Mouse (Mus musculus): ENCODE results near the gene Krtap29-1. TPM values are rescaled to one million over a fixed set of nuclear protein-coding genes. Genes with fewer than 3 reads are reported as not detected.

Krtap29-1 gene
- polyA plus RNA-seq, 1 experiment from 2014 or later, result not detected

DNA sequence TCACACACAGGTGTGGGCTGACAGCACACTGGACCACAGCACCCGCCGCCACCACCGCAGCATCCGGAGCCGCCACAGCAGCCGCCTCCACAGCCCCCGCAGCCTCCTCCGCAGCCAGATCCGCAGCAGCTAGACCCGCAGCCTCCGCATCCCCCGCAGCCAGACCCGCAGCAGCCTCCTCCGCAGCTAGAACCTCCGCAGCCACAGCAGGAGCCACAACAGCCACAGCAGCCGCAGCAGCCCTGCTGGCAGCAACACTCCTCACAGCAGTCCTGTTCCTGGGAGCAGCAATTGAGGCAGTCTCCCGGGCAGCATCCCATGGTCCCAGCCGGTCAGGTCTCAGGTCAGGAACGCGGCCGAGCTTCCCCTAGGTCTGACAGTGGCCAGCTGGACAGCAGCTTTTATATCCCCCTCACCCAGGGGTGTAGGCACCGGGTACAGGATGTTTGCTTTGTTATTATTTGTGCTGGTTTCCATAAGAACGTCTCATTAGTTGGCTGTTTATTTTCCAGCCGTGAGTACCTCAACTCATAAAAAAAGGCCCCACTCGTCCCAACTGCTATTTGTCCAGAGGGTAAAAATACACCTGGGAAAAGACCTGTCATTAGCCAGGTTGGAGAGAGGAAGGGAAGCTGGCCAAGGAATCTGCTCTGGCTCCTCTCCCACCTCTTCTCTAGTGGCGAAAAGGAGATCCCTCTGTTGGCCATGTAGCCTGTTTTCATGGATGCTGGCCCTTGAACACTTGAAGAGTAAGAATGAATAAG lies 14.9 kb upstream of the Krtap29-1 start, which contains the start of gene Krtap17-1:
Gene Krtap17-1, minus strand, starts transcription at position 375 of the 764 bp plus-strand sequence.
- H3K4me3 ChIP-seq (replicated peaks), result no peak within 1 kb of the TSS
- H3K4me2 ChIP-seq, result no peak within 1 kb of the TSS
- no peak within 1 kb of the TSS for H3K27ac ChIP-seq (replicated peaks)
- H3K36me3 ChIP-seq (replicated peaks), result no peaks in the 10 kb centered on the region
- H3K9me3 ChIP-seq (replicated peaks), result no peaks in the 10 kb centered on the region
- 20% methylated on average over 26 of the region's 26 CpGs for WGBS (ENCODE audit: insufficient replicate concordance)
- H3K4me1 ChIP-seq (replicated peaks), result no peaks in the 10 kb centered on the region
- H3K27me3 ChIP-seq, result peaks cover 20% of the 10 kb centered on the region; the same call in 1 of the 2 replicates
- ATAC-seq (ENCODE audit: insufficient read depth), result no peak
- H3K9ac ChIP-seq, result no peak within 1 kb of the TSS

DNA sequence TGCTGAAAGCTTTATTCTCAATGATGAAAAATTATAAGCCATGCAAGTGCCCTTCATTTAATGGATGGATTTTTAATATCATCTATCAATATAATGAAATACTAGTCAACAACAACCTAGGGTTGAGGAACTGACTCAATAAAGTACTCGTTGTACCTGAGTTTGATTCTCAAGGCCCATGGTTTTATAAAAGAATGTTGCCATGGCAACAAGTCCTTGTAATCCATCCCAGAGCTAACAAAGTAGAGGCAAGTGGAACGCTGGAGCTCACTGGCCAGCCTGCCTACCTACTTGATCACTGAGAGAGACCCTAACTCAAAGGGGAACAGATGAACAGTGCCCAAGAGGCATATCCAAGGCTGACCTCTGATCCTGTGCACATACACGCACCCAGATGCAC lies 11.7 kb upstream of the Krtap29-1 start:
- no peak overlapping the region for H3K4me2 ChIP-seq
- H3K9me3 ChIP-seq (replicated peaks), result no peaks in the 10 kb centered on the region
- ATAC-seq (ENCODE audit: insufficient read depth), result no peak
- no peak overlapping the region for H3K27ac ChIP-seq (replicated peaks)
- H3K36me3 ChIP-seq (replicated peaks), result no peaks in the 10 kb centered on the region
- H3K4me1 ChIP-seq (replicated peaks), result no peaks in the 10 kb centered on the region
- H3K9ac ChIP-seq, result no peak overlapping the region
- no peak overlapping the region for H3K4me3 ChIP-seq (replicated peaks)
- 58% methylated on average over 3 of the region's 3 CpGs for WGBS (ENCODE audit: insufficient replicate concordance)
- peaks cover 14% of the 10 kb centered on the region; the same call in 1 of the 2 replicates for H3K27me3 ChIP-seq

DNA sequence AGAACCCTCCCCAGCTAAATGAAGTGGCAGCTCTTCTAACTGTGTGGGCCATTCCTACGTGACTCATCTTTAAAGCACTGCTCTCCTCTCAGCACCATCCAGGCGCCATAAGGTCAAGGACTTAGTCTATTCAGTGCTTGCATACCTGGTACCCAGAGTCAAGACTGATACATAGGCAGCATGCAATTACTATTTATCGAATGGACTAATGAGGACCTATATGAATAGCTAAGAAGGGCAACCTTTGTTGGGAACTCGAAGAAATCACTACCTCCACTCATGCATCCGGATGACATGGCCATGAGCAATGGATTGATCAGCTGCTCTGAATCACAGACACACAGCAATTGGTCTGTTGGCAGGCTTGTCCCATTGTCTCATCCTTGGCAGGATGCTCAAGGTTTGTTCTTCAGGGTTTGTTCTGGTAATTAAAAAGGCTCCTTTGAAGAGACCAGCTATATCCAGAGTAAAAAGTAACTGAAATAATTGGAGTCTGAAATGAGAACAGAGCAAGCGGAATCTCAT lies 11.1 kb upstream of the Krtap29-1 start:
- no peak overlapping the region for H3K4me2 ChIP-seq
- WGBS (ENCODE audit: insufficient replicate concordance), result 55% methylated on average over 6 of the region's 6 CpGs
- H3K9ac ChIP-seq, result no peak overlapping the region
- peaks cover 14% of the 10 kb centered on the region; the same call in 1 of the 2 replicates for H3K27me3 ChIP-seq
- ATAC-seq (ENCODE audit: insufficient read depth), result no peak
- no peaks in the 10 kb centered on the region for H3K36me3 ChIP-seq (replicated peaks)
- H3K4me3 ChIP-seq (replicated peaks), result no peak overlapping the region
- no peaks in the 10 kb centered on the region for H3K4me1 ChIP-seq (replicated peaks)
- H3K27ac ChIP-seq (replicated peaks), result no peak overlapping the region
- no peaks in the 10 kb centered on the region for H3K9me3 ChIP-seq (replicated peaks)

DNA sequence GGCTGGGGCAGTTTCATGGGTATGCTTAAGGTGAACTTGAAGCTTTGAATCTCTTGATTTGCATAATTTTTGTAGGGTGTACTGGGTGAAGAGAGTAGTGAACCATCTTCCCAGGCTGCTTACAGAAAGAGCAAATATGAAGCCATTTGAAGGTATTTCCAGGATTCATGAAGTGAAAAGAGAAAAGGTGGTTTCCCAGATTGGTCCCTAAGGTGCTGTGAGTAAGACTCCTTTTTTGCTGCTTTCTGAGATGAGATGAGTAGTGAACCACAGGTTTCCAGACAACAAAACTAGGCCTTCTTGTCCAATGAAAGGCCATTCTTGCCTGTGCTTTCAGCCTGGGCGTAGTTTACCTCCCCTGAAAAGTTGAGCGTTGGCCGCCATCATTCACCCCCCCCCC lies 9.7 kb upstream of the Krtap29-1 start:
- Histone ChIP-seq H3K27me3 (peaks cover 5% of the 10 kb centered on the region; the same call in 1 of the 2 replicates), H3K4me1 (replicated peaks) (no peaks in the 10 kb centered on the region), H3K9ac (no peak overlapping the region), H3K4me2 (no peak overlapping the region), H3K36me3 (replicated peaks) (no peaks in the 10 kb centered on the region), H3K4me3 (replicated peaks) (no peak overlapping the region), H3K9me3 (replicated peaks) (no peaks in the 10 kb centered on the region), H3K27ac (replicated peaks) (no peak overlapping the region)
- 75% methylated on average over 3 of the region's 3 CpGs for WGBS (ENCODE audit: insufficient replicate concordance)
- ATAC-seq (ENCODE audit: insufficient read depth), result no peak

- ATAC-seq (ENCODE audit: insufficient read depth), result no peak
- WGBS (ENCODE audit: insufficient replicate concordance), result 73% methylated on average over 8 of the region's 8 CpGs
- no peaks in the 10 kb centered on the region for H3K36me3 ChIP-seq (replicated peaks)
- no peak within 1 kb of the TSS for H3K4me2 ChIP-seq
- H3K27ac ChIP-seq (replicated peaks), result no peak within 1 kb of the TSS
- no peaks in the 10 kb centered on the region for H3K4me1 ChIP-seq (replicated peaks)
- H3K27me3 ChIP-seq, result no peaks in the 10 kb centered on the region
- no peak within 1 kb of the TSS for H3K4me3 ChIP-seq (replicated peaks)
- no peak within 1 kb of the TSS for H3K9ac ChIP-seq
- H3K9me3 ChIP-seq (replicated peaks), result no peaks in the 10 kb centered on the region
Measured at GRCm38 (mm10) chr11:99986180-99986647, 7.4 kb upstream of the Krtap29-1 start, which contains the start of gene Krtap16-1. Gene Krtap16-1 (minus strand): TSS chr11:99986597.

GRCm38 (mm10) chr11:99985291-99986092 lies 6.6 kb upstream of the Krtap29-1 start:
- Histone ChIP-seq H3K9ac (no peak overlapping the region), H3K4me2 (no peak overlapping the region), H3K4me3 (replicated peaks) (no peak overlapping the region), H3K9me3 (replicated peaks) (no peaks in the 10 kb centered on the region), H3K27me3 (no peaks in the 10 kb centered on the region), H3K27ac (replicated peaks) (no peak overlapping the region), H3K36me3 (replicated peaks) (no peaks in the 10 kb centered on the region), H3K4me1 (replicated peaks) (no peaks in the 10 kb centered on the region)
- WGBS (ENCODE audit: insufficient replicate concordance), result 74% methylated on average over 20 of the region's 20 CpGs
- ATAC-seq (ENCODE audit: insufficient read depth), result no peak

DNA sequence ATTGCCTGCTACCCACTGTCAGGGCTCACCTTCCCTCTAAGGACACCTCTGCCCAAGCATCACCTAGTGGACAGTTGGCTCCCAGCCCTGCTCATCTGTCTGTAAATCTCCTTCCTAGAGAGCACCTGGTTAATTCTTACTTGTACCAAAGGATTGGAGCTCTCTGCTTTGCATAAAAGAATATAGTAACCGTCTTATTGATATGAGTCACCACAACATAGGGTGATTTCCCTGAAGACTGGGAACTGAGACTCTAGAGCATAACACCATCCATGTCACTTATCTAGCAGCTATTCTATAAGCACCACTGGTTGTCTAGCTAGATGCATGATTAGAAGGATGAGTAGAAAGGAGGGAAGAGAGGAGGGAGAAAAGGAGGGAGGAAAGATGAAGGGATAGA lies 4.6 kb upstream of the Krtap29-1 start:
- ATAC-seq (ENCODE audit: insufficient read depth), result no peak
- H3K9ac ChIP-seq, result no peak overlapping the region
- H3K36me3 ChIP-seq (replicated peaks), result no peaks in the 10 kb centered on the region
- 60% methylated on average over 1 of the region's 1 CpGs for WGBS (ENCODE audit: insufficient replicate concordance)
- H3K4me2 ChIP-seq, result no peak overlapping the region
- H3K4me3 ChIP-seq (replicated peaks), result no peak overlapping the region
- H3K27me3 ChIP-seq, result no peaks in the 10 kb centered on the region
- H3K4me1 ChIP-seq (replicated peaks), result no peaks in the 10 kb centered on the region
- no peaks in the 10 kb centered on the region for H3K9me3 ChIP-seq (replicated peaks)
- no peak overlapping the region for H3K27ac ChIP-seq (replicated peaks)

GRCm38 (mm10) chr11:99982731-99983130 lies 3.9 kb upstream of the Krtap29-1 start:
- Histone ChIP-seq H3K4me3 (replicated peaks) (no peak overlapping the region), H3K4me1 (replicated peaks) (no peaks in the 10 kb centered on the region), H3K27me3 (no peaks in the 10 kb centered on the region), H3K36me3 (replicated peaks) (no peaks in the 10 kb centered on the region), H3K4me2 (no peak overlapping the region), H3K27ac (replicated peaks) (no peak overlapping the region), H3K9ac (no peak overlapping the region), H3K9me3 (replicated peaks) (no peaks in the 10 kb centered on the region)
- 67% methylated on average over 9 of the region's 9 CpGs for WGBS (ENCODE audit: insufficient replicate concordance)
- ATAC-seq (ENCODE audit: insufficient read depth), result no peak

- WGBS (ENCODE audit: insufficient replicate concordance), result 28% methylated on average over 2 of the region's 2 CpGs
- H3K4me3 ChIP-seq (replicated peaks), result no peak overlapping the region
- no peaks in the 10 kb centered on the region for H3K4me1 ChIP-seq (replicated peaks)
- no peak overlapping the region for H3K27ac ChIP-seq (replicated peaks)
- H3K27me3 ChIP-seq, result no peaks in the 10 kb centered on the region
- no peak for ATAC-seq (ENCODE audit: insufficient read depth)
- H3K4me2 ChIP-seq, result no peak overlapping the region
- no peaks in the 10 kb centered on the region for H3K9me3 ChIP-seq (replicated peaks)
- H3K9ac ChIP-seq, result no peak overlapping the region
- H3K36me3 ChIP-seq (replicated peaks), result no peaks in the 10 kb centered on the region
Measured at GRCm38 (mm10) chr11:99965961-99966360, 12.9 kb downstream of the Krtap29-1 start.

GRCm38 (mm10) chr11:99964213-99964612 lies 14.6 kb downstream of the Krtap29-1 start:
- H3K4me2 ChIP-seq, result no peak overlapping the region
- H3K36me3 ChIP-seq (replicated peaks), result no peaks in the 10 kb centered on the region
- H3K4me3 ChIP-seq (replicated peaks), result no peak overlapping the region
- H3K9me3 ChIP-seq (replicated peaks), result no peaks in the 10 kb centered on the region
- WGBS (ENCODE audit: insufficient replicate concordance), result 51% methylated on average over 6 of the region's 6 CpGs
- H3K4me1 ChIP-seq (replicated peaks), result no peaks in the 10 kb centered on the region
- no peaks in the 10 kb centered on the region for H3K27me3 ChIP-seq
- no peak overlapping the region for H3K9ac ChIP-seq
- no peak for ATAC-seq (ENCODE audit: insufficient read depth)
- no peak overlapping the region for H3K27ac ChIP-seq (replicated peaks)

DNA sequence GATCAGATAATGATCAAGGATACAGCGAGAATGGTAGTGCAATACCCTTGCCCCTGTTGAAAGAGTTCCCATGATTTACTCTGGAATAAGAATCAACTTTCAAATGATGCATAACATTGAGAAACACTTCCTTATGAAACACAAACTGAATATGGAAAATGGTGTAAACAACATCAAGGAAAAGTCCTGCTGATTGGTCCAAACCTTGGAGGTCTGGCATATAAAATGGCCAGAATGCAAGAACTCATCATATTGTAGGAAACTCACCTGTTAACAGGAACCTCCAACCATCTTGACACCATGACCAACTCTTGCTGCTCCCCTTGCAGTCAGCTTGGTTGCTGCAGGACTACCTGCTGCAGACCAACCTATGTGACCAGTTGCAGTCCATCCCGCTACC lies 30.7 kb downstream of the Krtap29-1 start, which contains the start of gene Krtap9-5:
Gene Krtap9-5, plus strand, starts transcription at position 301 of the 400 bp plus-strand sequence.
- Histone ChIP-seq H3K4me1 (replicated peaks) (no peaks in the 10 kb centered on the region), H3K4me2 (no peak within 1 kb of the TSS), H3K4me3 (replicated peaks) (no peak within 1 kb of the TSS), H3K36me3 (replicated peaks) (no peaks in the 10 kb centered on the region), H3K27me3 (no peaks in the 10 kb centered on the region), H3K27ac (replicated peaks) (no peak within 1 kb of the TSS), H3K9ac (no peak within 1 kb of the TSS), H3K9me3 (replicated peaks) (no peaks in the 10 kb centered on the region)
- ATAC-seq (ENCODE audit: insufficient read depth), result no peak
- 53% methylated on average over 2 of the region's 2 CpGs for WGBS (ENCODE audit: insufficient replicate concordance)

Measured in liver, embryonic 15.5 days (tissue).